Mouse (Mus musculus): ENCODE results near the gene Matk. TPM values are rescaled to one million over a fixed set of nuclear protein-coding genes. Genes with fewer than 3 reads are reported as not detected.

Matk gene
- polyA plus RNA-seq, 1 experiment from 2014 or later, result 4.9 TPM

- Histone ChIP-seq H3K36me3 (peaks cover 39% of the 10 kb centered on the region), H3K9ac (replicated peaks) (no peak overlapping the region), H3K27ac (no peak overlapping the region), H3K27me3 (no peaks in the 10 kb centered on the region), H3K9me3 (no peaks in the 10 kb centered on the region), H3K4me1 (replicated peaks) (peaks cover 26% of the 10 kb centered on the region; the same call in 1 of the 2 replicates), H3K4me3 (replicated peaks) (no peak overlapping the region), H3K4me2 (no peak overlapping the region)
- WGBS, result 79% methylated on average over 7 of the region's 7 CpGs
- no peak for ATAC-seq (ENCODE audit: insufficient number of reproducible peaks, insufficient read depth, low FRiP score, low TSS enrichment, low read depth)
Observed at GRCm38 (mm10) chr10:81303761-81304160, 51.0 kb downstream of the Matk start.

- WGBS, result 27% methylated on average over 7 of the region's 9 CpGs
- H3K36me3 ChIP-seq, result peaks cover 48% of the 10 kb centered on the region
- no peaks in the 10 kb centered on the region for H3K27me3 ChIP-seq
- no peak overlapping the region for H3K4me2 ChIP-seq
- H3K4me3 ChIP-seq (replicated peaks), result no peak overlapping the region; the same call in 1 of the 2 replicates
- H3K27ac ChIP-seq, result no peak overlapping the region
- peaks cover 26% of the 10 kb centered on the region; the same call in 1 of the 2 replicates for H3K4me1 ChIP-seq (replicated peaks)
- no peaks in the 10 kb centered on the region for H3K9me3 ChIP-seq
- no peak overlapping the region for H3K9ac ChIP-seq (replicated peaks)
- 0 out of 2 replicates have a peak, but pooled peaks have one; percentile 23 for ATAC-seq (ENCODE audit: insufficient number of reproducible peaks, insufficient read depth, low FRiP score, low TSS enrichment, low read depth)
Observed at GRCm38 (mm10) chr10:81304597-81305238, 52.0 kb downstream of the Matk start.

- no peak overlapping the region for H3K4me3 ChIP-seq (replicated peaks)
- no peak overlapping the region for H3K4me2 ChIP-seq
- no peak for ATAC-seq (ENCODE audit: insufficient number of reproducible peaks, insufficient read depth, low FRiP score, low TSS enrichment, low read depth)
Observed at GRCm38 (mm10) chr10:81305663-81306062, 52.9 kb downstream of the Matk start.

GRCm38 (mm10) chr10:81306173-81306668, 53.5 kb downstream of the Matk start:
- no peak overlapping the region for H3K9ac ChIP-seq (replicated peaks)
- ATAC-seq (ENCODE audit: insufficient number of reproducible peaks, insufficient read depth, low FRiP score, low TSS enrichment, low read depth), result no peak
- no peak overlapping the region for H3K4me2 ChIP-seq
- H3K27me3 ChIP-seq, result no peaks in the 10 kb centered on the region
- H3K4me3 ChIP-seq (replicated peaks), result no peak overlapping the region
- peaks cover 63% of the 10 kb centered on the region for H3K36me3 ChIP-seq
- H3K9me3 ChIP-seq, result no peaks in the 10 kb centered on the region
- no peak overlapping the region for H3K27ac ChIP-seq
- WGBS, result 92% methylated on average over 12 of the region's 12 CpGs
- peaks cover 20% of the 10 kb centered on the region; the same call in 1 of the 2 replicates for H3K4me1 ChIP-seq (replicated peaks)

More at GRCm38 (mm10) chr10:81305663-81306062, 52.9 kb downstream of the Matk start:
- no peaks in the 10 kb centered on the region for H3K27me3 ChIP-seq
- 94% methylated on average over 14 of the region's 14 CpGs for WGBS
- no peak overlapping the region for H3K9ac ChIP-seq (replicated peaks)
- H3K9me3 ChIP-seq, result no peaks in the 10 kb centered on the region
- peaks cover 24% of the 10 kb centered on the region; the same call in 1 of the 2 replicates for H3K4me1 ChIP-seq (replicated peaks)
- H3K27ac ChIP-seq, result no peak overlapping the region
- H3K36me3 ChIP-seq, result peaks cover 58% of the 10 kb centered on the region

GRCm38 (mm10) chr10:81306837-81307682, 54.3 kb downstream of the Matk start:
- no peak overlapping the region for H3K4me2 ChIP-seq
- 91% methylated on average over 21 of the region's 21 CpGs for WGBS
- H3K9ac ChIP-seq (replicated peaks), result no peak overlapping the region
- no peak overlapping the region for H3K4me3 ChIP-seq (replicated peaks)
- H3K4me1 ChIP-seq (replicated peaks), result peaks cover 17% of the 10 kb centered on the region; the same call in 1 of the 2 replicates
- no peak for ATAC-seq (ENCODE audit: insufficient number of reproducible peaks, insufficient read depth, low FRiP score, low TSS enrichment, low read depth)
- H3K27me3 ChIP-seq, result no peaks in the 10 kb centered on the region
- peaks cover 72% of the 10 kb centered on the region for H3K36me3 ChIP-seq
- no peak overlapping the region for H3K27ac ChIP-seq
- no peaks in the 10 kb centered on the region for H3K9me3 ChIP-seq

- Histone ChIP-seq H3K4me2 (no peak overlapping the region), H3K36me3 (peaks cover 97% of the 10 kb centered on the region), H3K27ac (no peak overlapping the region), H3K9ac (replicated peaks) (no peak overlapping the region), H3K4me3 (replicated peaks) (no peak overlapping the region), H3K9me3 (no peaks in the 10 kb centered on the region), H3K27me3 (no peaks in the 10 kb centered on the region), H3K4me1 (replicated peaks) (0 out of 2 replicates have a peak, but pooled peaks cover 5% of the 10 kb centered on the region)
- ATAC-seq (ENCODE audit: insufficient number of reproducible peaks, insufficient read depth, low FRiP score, low TSS enrichment, low read depth), result no peak
- WGBS, result 87% methylated on average over 5 of the region's 5 CpGs
Observed at GRCm38 (mm10) chr10:81309571-81309970, 56.8 kb downstream of the Matk start.

Small RNA genes within 50 kb of the gene (microRNA-seq; reads per million reads assigned to microRNA genes)
- gene Mir3057, result 8.8 reads per million, percentile 23 among the genes with 10 or more reads in this experiment

Other genes starting within 250 kb of the Matk start
- 6.2 and 6.4 TPM in 2 replicates for gene Gng7, start 238.0 kb upstream of the Matk start, polyA plus RNA-seq (2016; fragmentation: Nextera tagmentation; extraction: Ambion mirVana)
- 0.33 TPM in 1 of 2 replicates, not detected in the other for gene Diras1, start 227.3 kb upstream of the Matk start, polyA plus RNA-seq (2016; fragmentation: Nextera tagmentation; extraction: Ambion mirVana)
- gene Slc39a3, start 215.5 kb upstream of the Matk start, polyA plus RNA-seq (2016; fragmentation: Nextera tagmentation; extraction: Ambion mirVana), result 17.0 and 17.6 TPM in 2 replicates
- gene Sgta, start 192.8 kb upstream of the Matk start, polyA plus RNA-seq (2016; fragmentation: Nextera tagmentation; extraction: Ambion mirVana), result 225 and 235 TPM in 2 replicates
- 68.1 and 68.3 TPM in 2 replicates for gene Thop1, start 182.9 kb upstream of the Matk start, polyA plus RNA-seq (2016; fragmentation: Nextera tagmentation; extraction: Ambion mirVana)
- gene Creb3l3, start 154.1 kb upstream of the Matk start, polyA plus RNA-seq (2016; fragmentation: Nextera tagmentation; extraction: Ambion mirVana), result 0.45 and 0.61 TPM in 2 replicates
- 220 and 229 TPM in 2 replicates for gene Map2k2, start 147.0 kb upstream of the Matk start, polyA plus RNA-seq (2016; fragmentation: Nextera tagmentation; extraction: Ambion mirVana)
- 19.0 and 19.7 TPM in 2 replicates for gene Zbtb7a, start 117.7 kb upstream of the Matk start, polyA plus RNA-seq (2016; fragmentation: Nextera tagmentation; extraction: Ambion mirVana)
- 57.7 and 62.1 TPM in 2 replicates for gene Pias4, start 85.0 kb upstream of the Matk start, polyA plus RNA-seq (2016; fragmentation: Nextera tagmentation; extraction: Ambion mirVana)
- gene Eef2, start 76.3 kb upstream of the Matk start, polyA plus RNA-seq (2016; fragmentation: Nextera tagmentation; extraction: Ambion mirVana), result 524 and 544 TPM in 2 replicates
- 64.2 and 65.7 TPM in 2 replicates for gene Dapk3, start 69.9 kb upstream of the Matk start, polyA plus RNA-seq (2016; fragmentation: Nextera tagmentation; extraction: Ambion mirVana)
- not detected in 2 replicates for gene 4930442H23Rik, start 69.1 kb upstream of the Matk start, polyA plus RNA-seq (2016; fragmentation: Nextera tagmentation; extraction: Ambion mirVana)
- gene Nmrk2, start 50.9 kb upstream of the Matk start, polyA plus RNA-seq (2016; fragmentation: Nextera tagmentation; extraction: Ambion mirVana), result not detected in 2 replicates
- gene Atcay, start 22.1 kb upstream of the Matk start, polyA plus RNA-seq (2016; fragmentation: Nextera tagmentation; extraction: Ambion mirVana), result 0.38 and 0.43 TPM in 2 replicates
- gene Zfr2, start 19.8 kb upstream of the Matk start, polyA plus RNA-seq (2016; fragmentation: Nextera tagmentation; extraction: Ambion mirVana), result 9.9 and 12.1 TPM in 2 replicates
- 207 and 217 TPM in 2 replicates for gene Mrpl54, start 14.0 kb downstream of the Matk start, polyA plus RNA-seq (2016; fragmentation: Nextera tagmentation; extraction: Ambion mirVana)
- gene Apba3, start 14.0 kb downstream of the Matk start, polyA plus RNA-seq (2016; fragmentation: Nextera tagmentation; extraction: Ambion mirVana), result 48.8 and 53.1 TPM in 2 replicates
- 3.2 and 3.6 TPM in 2 replicates for gene Tjp3, start 38.6 kb downstream of the Matk start, polyA plus RNA-seq (2016; fragmentation: Nextera tagmentation; extraction: Ambion mirVana)
- 63.9 and 68.5 TPM in 2 replicates for gene Pip5k1c, start 40.0 kb downstream of the Matk start, polyA plus RNA-seq (2016; fragmentation: Nextera tagmentation; extraction: Ambion mirVana)
- gene Cactin, start 68.2 kb downstream of the Matk start, polyA plus RNA-seq (2016; fragmentation: Nextera tagmentation; extraction: Ambion mirVana), result 57.7 and 58.7 TPM in 2 replicates
- gene Tbxa2r, start 75.8 kb downstream of the Matk start, polyA plus RNA-seq (2016; fragmentation: Nextera tagmentation; extraction: Ambion mirVana), result 2.2 and 2.6 TPM in 2 replicates
- gene Gipc3, start 90.3 kb downstream of the Matk start, polyA plus RNA-seq (2016; fragmentation: Nextera tagmentation; extraction: Ambion mirVana), result 0.05 TPM in 1 of 2 replicates, not detected in the other
- gene Hmg20b, start 97.5 kb downstream of the Matk start, polyA plus RNA-seq (2016; fragmentation: Nextera tagmentation; extraction: Ambion mirVana), result 122 TPM in 2 replicates
- gene Mfsd12, start 104.6 kb downstream of the Matk start, polyA plus RNA-seq (2016; fragmentation: Nextera tagmentation; extraction: Ambion mirVana), result 12.5 and 13.3 TPM in 2 replicates
- gene 4930404N11Rik, start 112.9 kb downstream of the Matk start, polyA plus RNA-seq (2016; fragmentation: Nextera tagmentation; extraction: Ambion mirVana), result 0.76 and 0.79 TPM in 2 replicates
- 136 and 137 TPM in 2 replicates for gene Fzr1, start 125.6 kb downstream of the Matk start, polyA plus RNA-seq (2016; fragmentation: Nextera tagmentation; extraction: Ambion mirVana)
- 71.9 and 74.6 TPM in 2 replicates for gene Dohh, start 131.5 kb downstream of the Matk start, polyA plus RNA-seq (2016; fragmentation: Nextera tagmentation; extraction: Ambion mirVana)
- gene Gm48551, start 131.5 kb downstream of the Matk start, polyA plus RNA-seq (2016; fragmentation: Nextera tagmentation; extraction: Ambion mirVana), result 3.3 and 3.8 TPM in 2 replicates
- gene Gm48552, start 136.1 kb downstream of the Matk start, polyA plus RNA-seq (2016; fragmentation: Nextera tagmentation; extraction: Ambion mirVana), result 1.1 and 3.1 TPM in 2 replicates
- 2.9 and 3.0 TPM in 2 replicates for gene Smim24, start 140.1 kb downstream of the Matk start, polyA plus RNA-seq (2016; fragmentation: Nextera tagmentation; extraction: Ambion mirVana)
- gene Nfic, start 202.7 kb downstream of the Matk start, polyA plus RNA-seq (2016; fragmentation: Nextera tagmentation; extraction: Ambion mirVana), result 30.8 and 31.1 TPM in 2 replicates
- gene Celf5, start 229.8 kb downstream of the Matk start, polyA plus RNA-seq (2016; fragmentation: Nextera tagmentation; extraction: Ambion mirVana), result 0.70 and 0.93 TPM in 2 replicates
- 84.3 and 86.9 TPM in 2 replicates for gene Ncln, start 243.5 kb downstream of the Matk start, polyA plus RNA-seq (2016; fragmentation: Nextera tagmentation; extraction: Ambion mirVana)
- 0.28 and 0.53 TPM in 2 replicates for gene S1pr4, start 247.2 kb downstream of the Matk start, polyA plus RNA-seq (2016; fragmentation: Nextera tagmentation; extraction: Ambion mirVana)